Mouse (Mus musculus) brain, embryonic 14.5 days (tissue): Measurements from ENCODE around the gene Rgs17.
A peak's percentile ranks its signal among the peaks of the same experiment; 100 is the strongest.

ENCODE experiments used
- CTCF ChIP-seq: fragments of 200-500 bp; IDR thresholded peaks from 2 replicates; pipeline ENCODE4 v1.5.1; 2012; ENCODE audit warnings: inconsistent platforms, mild to moderate bottlenecking, moderate library complexity, borderline replicate concordance; ENCODE audit not compliant: insufficient read depth, insufficient read length; ENCODE audit errors: extremely low read depth
- POLR2A ChIP-seq: fragments of 200-500 bp; IDR thresholded peaks from 2 replicates; pipeline ENCODE4 v1.6.1; 2012; ENCODE audit warnings: mild to moderate bottlenecking, inconsistent platforms, borderline replicate concordance; ENCODE audit not compliant: poor library complexity, insufficient read depth, insufficient read length, severe bottlenecking; ENCODE audit errors: extremely low read depth

- TF ChIP-seq CTCF (no peak), POLR2A (peak; percentile 66; the same call in 1 of the 2 replicates)
Observed at GRCm38 (mm10) chr10:5805731-5806307, 116.4 kb downstream of the Rgs17 start.
